Mouse (Mus musculus) brown adipose tissue, adult 24 weeks (tissue): Measurements from ENCODE around the gene Fgfbp1. TPM values are rescaled to one million over a fixed set of nuclear protein-coding genes. Genes with fewer than 3 reads are reported as not detected.

Experiments used
- H3K27ac ChIP-seq: fragments of 200-500 bp; replicated peaks from 2 replicates; pipeline ENCODE4 v1.5.1; 2012; ENCODE audit warnings: low read depth, mild to moderate bottlenecking, low read length
- H3K4me1 ChIP-seq: fragments of 200-500 bp; 2 replicates; pipeline ENCODE4 v1.6.1; 2012; ENCODE audit warnings: low read length, mixed read lengths; ENCODE audit not compliant: control insufficient read depth, insufficient read depth, insufficient read length
- H3K4me3 ChIP-seq: fragments of 200-500 bp; 2 replicates; pipeline ENCODE4 v1.5.1; 2012; ENCODE audit warnings: low read depth, mild to moderate bottlenecking, low read length, moderate library complexity; ENCODE audit not compliant: insufficient read depth
- polyA plus RNA-seq: library from polyadenylated mRNA; stranded (reverse); fragments of >200 nt; gene quantifications from 2 replicates; pipeline ENCODE4 v1.2.4, GENCODE M21; 2012; ENCODE audit not compliant: missing spikeins, insufficient read depth, insufficient read length

Gene Fgfbp1
- polyA plus RNA-seq, 1 experiment = not detected

GRCm38 (mm10) chr5:43959884-43960440, 21.6 kb downstream of the Fgfbp1 start:
- Histone ChIP-seq H3K4me1 (no peaks in the 10 kb centered on the region; the same call in 1 of the 2 replicates), H3K27ac (no peak overlapping the region), H3K4me3 (no peak overlapping the region)

GRCm38 (mm10) chr5:43953241-43953640, 28.3 kb downstream of the Fgfbp1 start:
- Histone ChIP-seq H3K4me3 (no peak overlapping the region), H3K27ac (no peak overlapping the region), H3K4me1 (peaks cover 4% of the 10 kb centered on the region; the same call in 1 of the 2 replicates)

GRCm38 (mm10) chr5:43948748-43949275, 32.8 kb downstream of the Fgfbp1 start:
- Histone ChIP-seq H3K4me3 (peak overlapping the region; percentile 37), H3K4me1 (peaks cover 9% of the 10 kb centered on the region; the same call in 1 of the 2 replicates), H3K27ac (peak overlapping the region; percentile 25; the same call in 1 of the 2 replicates)

- H3K4me1 ChIP-seq = peaks cover 9% of the 10 kb centered on the region; the same call in 1 of the 2 replicates
- peak overlapping the region; percentile 51 for H3K4me3 ChIP-seq
- H3K27ac ChIP-seq = no peak overlapping the region
Measured at GRCm38 (mm10) chr5:43948111-43948743, 33.4 kb downstream of the Fgfbp1 start.

- Histone ChIP-seq H3K4me3 (no peak overlapping the region), H3K27ac (no peak overlapping the region), H3K4me1 (peaks cover 9% of the 10 kb centered on the region; the same call in 1 of the 2 replicates)
Measured at GRCm38 (mm10) chr5:43947330-43947977, 34.1 kb downstream of the Fgfbp1 start.

- Histone ChIP-seq H3K4me1 (no peaks in the 10 kb centered on the region), H3K27ac (no peak overlapping the region), H3K4me3 (no peak overlapping the region)
Measured at GRCm38 (mm10) chr5:43933269-43933668, 48.3 kb downstream of the Fgfbp1 start.

Other genes starting within 250 kb of the Fgfbp1 start
- gene Bst1, start 162.9 kb downstream of the Fgfbp1 start, polyA plus RNA-seq = 0.75 TPM in 1 of 2 replicates, not detected in the other
- 28.8 and 32.7 TPM in 2 replicates for gene Fbxl5, start 160.1 kb downstream of the Fgfbp1 start, polyA plus RNA-seq
- 3.8 and 4.9 TPM in 2 replicates for gene Cd38, start 113.2 kb downstream of the Fgfbp1 start, polyA plus RNA-seq
- not detected in 2 replicates for gene Gm7879, start 68.6 kb downstream of the Fgfbp1 start, polyA plus RNA-seq
- gene Prom1, start 120.3 kb upstream of the Fgfbp1 start, polyA plus RNA-seq = not detected in 2 replicates
- 14.7 and 25.2 TPM in 2 replicates for gene Tapt1, start 244.8 kb upstream of the Fgfbp1 start, polyA plus RNA-seq